ENCODE assay signal across 29 mouse cellular contexts in the genomic region with DNA sequence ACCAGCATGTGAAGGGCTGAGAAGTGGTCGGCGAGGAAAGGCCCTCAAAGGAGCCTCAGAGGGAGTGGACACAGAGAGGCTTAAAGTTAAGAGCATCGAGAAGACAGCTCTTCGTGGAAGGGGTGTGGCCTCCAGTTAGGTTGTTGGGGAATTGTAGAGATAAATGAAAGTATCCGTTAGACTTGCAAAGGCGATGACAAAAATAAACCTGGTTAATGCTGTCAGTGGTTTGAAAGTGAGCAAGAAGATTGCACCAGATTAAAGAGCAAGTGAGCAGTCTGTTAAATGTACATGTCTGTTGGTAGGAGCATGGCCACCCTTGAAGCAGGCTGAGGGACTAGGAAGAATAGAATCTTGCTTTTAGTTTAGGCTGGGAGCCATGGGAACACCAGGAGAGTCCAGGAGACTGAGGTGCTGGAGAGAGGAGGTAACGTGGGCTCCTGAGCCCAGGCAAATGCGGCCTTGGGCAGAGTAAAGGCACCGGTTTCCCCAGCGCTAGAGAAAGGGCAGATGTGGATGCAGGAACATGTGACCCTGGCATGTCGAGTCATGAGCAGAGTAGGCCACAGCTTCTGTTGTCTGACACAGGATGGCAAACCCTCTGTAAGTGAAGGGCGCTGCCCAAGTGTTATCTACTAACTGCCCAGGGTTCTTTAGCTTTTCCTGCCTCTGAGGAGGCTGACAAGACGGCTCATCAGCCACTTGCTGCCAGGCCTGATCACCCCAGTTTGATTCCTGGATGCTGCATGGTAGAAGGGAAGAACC. TPM values are rescaled to one million over a fixed set of nuclear protein-coding genes. Genes with fewer than 3 reads are reported as not detected.
DNase-seq lines count a peak whose midpoint lies in the region; ATAC-seq and TF ChIP-seq lines count a peak whose summit lies in the region.
"Had no signal": no experiment of that assay in that cellular context is flagged by ENCODE, and none has a peak within 500 bp of the region (broad histone marks: within the 10 kb centered on the region; RNA-seq: fewer than 3 reads in every experiment).

No protein-coding gene starts in this region.

- intact Hi-C loops in gastrocnemius, adult 2 months (cut with DNase I) = no loop called here
- intact Hi-C loops in gastrocnemius, postnatal 14 days (cut with DNase I; ENCODE audit: low total_unique reads) = loop anchor here (10.0 kb wide), 1 partner anchor 54 kb away; no protein-coding TSS in a partner anchor
- intact Hi-C loops in heart, postnatal 14 days (cut with DNase I) = no loop called here

- WGBS in heart, embryonic 14.5 days = 47% methylated on average over 13 of the region's 13 CpGs
- 45% methylated on average over 13 of the region's 13 CpGs for WGBS in liver, embryonic 13.5 days (ENCODE audit: insufficient replicate concordance)
- WGBS in kidney, adult 2 months = 88% methylated on average over 13 of the region's 13 CpGs

- peaks cover 31 to 81% of the 10 kb centered on the region in 2 experiments for H3K4me1 ChIP-seq in heart, embryonic 14.5 days (ENCODE audit: control insufficient read depth in 2 of 2, insufficient read depth in 2 of 2, low read length in 2 of 2)
- peaks cover 47% of the 10 kb centered on the region for H3K4me1 ChIP-seq in liver, embryonic 13.5 days (replicated peaks)
- H3K4me1 ChIP-seq in MEL (ENCODE audit: control insufficient read depth in 1 of 2, insufficient read depth in 2 of 2, low read length in 2 of 2) = peaks cover 16 to 39% of the 10 kb centered on the region in 2 experiments
- H3K4me1 ChIP-seq in kidney, adult 2 months (ENCODE audit: control insufficient read depth, insufficient read depth, low read length) = peaks cover 14% of the 10 kb centered on the region

- ATAC-seq in heart, embryonic 14.5 days (ENCODE audit: insufficient number of reproducible peaks, insufficient read depth, low FRiP score, low read depth) = no peak
- no peak for ATAC-seq in liver, embryonic 13.5 days (ENCODE audit: low read depth)
- ATAC-seq: forebrain, embryonic 14.5 days; intestine, postnatal 0 days had no signal

- TF ChIP-seq EP300 in MEL (IDR thresholded peaks at IDR 0.05; ENCODE audit: low read depth in 1 of 2, low read length in 2 of 2) = peak; percentile 33 to 80; a peak in 2 of 4 replicates

- TF ChIP-seq RAD21 in MEL (IDR thresholded peaks at IDR 0.05; ENCODE audit: low read depth, low read length) = no peak

- no peaks in the 10 kb centered on the region for H3K9me3 ChIP-seq in heart, embryonic 14.5 days (ENCODE audit: control insufficient read depth, low read length)
- H3K9me3 ChIP-seq in liver, embryonic 13.5 days (replicated peaks) = no peaks in the 10 kb centered on the region
- no peaks in the 10 kb centered on the region for H3K9me3 ChIP-seq in MEL (replicated peaks; ENCODE audit: insufficient read depth, low read length)
- H3K9me3 ChIP-seq: embryonic facial prominence, embryonic 12.5 days; limb, embryonic 12.5 days; liver, embryonic 15.5 days; lung, embryonic 15.5 days; midbrain, embryonic 10.5 days; neural tube, embryonic 13.5 days had no signal

- no peak for TF ChIP-seq CTCF in gastrocnemius, adult 2 months (IDR thresholded peaks at IDR 0.05)
- no peak for TF ChIP-seq CTCF in MEL (IDR thresholded peaks at IDR 0.05 in 2 of 3, conservative IDR thresholded peaks at IDR 0.05 in 1 of 3; ENCODE audit: control insufficient read depth in 1 of 3, insufficient read depth in 1 of 3, low read depth in 2 of 3, low read length in 3 of 3, poor library complexity in 1 of 3, severe bottlenecking in 1 of 3)
- TF ChIP-seq CTCF in kidney, adult 2 months (conservative IDR thresholded peaks at IDR 0.05; ENCODE audit: insufficient read depth, insufficient read length, low read depth, low read length) = no peak

- no peak overlapping the region for H3K4me3 ChIP-seq in gastrocnemius, adult 2 months
- H3K4me3 ChIP-seq in heart, embryonic 14.5 days (ENCODE audit: control insufficient read depth in 1 of 2, insufficient read depth in 1 of 2, low read depth in 1 of 2, low read length in 2 of 2) = no peak overlapping the region
- H3K4me3 ChIP-seq in liver, embryonic 13.5 days (replicated peaks) = no peak overlapping the region
- peak overlapping the region; percentile 4 to 27 for H3K4me3 ChIP-seq in MEL (ENCODE audit: control insufficient read depth in 1 of 2, insufficient read depth in 1 of 2, low read depth in 2 of 2, low read length in 2 of 2)
- no peak overlapping the region for H3K4me3 ChIP-seq in kidney, adult 2 months (ENCODE audit: insufficient read depth, low read depth, low read length)
- H3K4me3 ChIP-seq: embryonic facial prominence, embryonic 12.5 days; limb, embryonic 12.5 days; liver, embryonic 15.5 days; lung, embryonic 15.5 days; midbrain, embryonic 10.5 days; neural tube, embryonic 13.5 days had no signal

- peaks cover 14% of the 10 kb centered on the region; the same call in 1 of the 2 replicates for H3K36me3 ChIP-seq in heart, embryonic 14.5 days (ENCODE audit: control insufficient read depth, insufficient read depth, low read length)
- 0 out of 2 replicates have a peak, but pooled peaks cover 5% of the 10 kb centered on the region for H3K36me3 ChIP-seq in liver, embryonic 13.5 days
- H3K36me3 ChIP-seq in MEL (ENCODE audit: control insufficient read depth in 1 of 2, insufficient read depth in 2 of 2, low read length in 2 of 2) = peaks cover 0 to 36% of the 10 kb centered on the region in 2 experiments; a peak in 2 of 4 replicates
- no peaks in the 10 kb centered on the region for H3K36me3 ChIP-seq in kidney, adult 2 months (ENCODE audit: control insufficient read depth, insufficient read depth, low read length)
- H3K36me3 ChIP-seq: embryonic facial prominence, embryonic 12.5 days; lung, embryonic 15.5 days; midbrain, embryonic 10.5 days; neural tube, embryonic 13.5 days had no signal

- TF ChIP-seq POLR2A in MEL (IDR thresholded peaks at IDR 0.05; ENCODE audit: control insufficient read depth in 1 of 2, insufficient read depth in 1 of 2, low read depth in 1 of 2, low read length in 2 of 2, poor library complexity in 1 of 2) = no peak
- TF ChIP-seq POLR2A in kidney, adult 2 months (IDR thresholded peaks at IDR 0.05; ENCODE audit: low read depth, low read length) = no peak

- peak overlapping the region; percentile 58; the same call in 1 of the 2 replicates for H3K27ac ChIP-seq in gastrocnemius, adult 2 months
- peak overlapping the region; percentile 52 to 65 for H3K27ac ChIP-seq in heart, embryonic 14.5 days (replicated peaks in 1 of 2; ENCODE audit: control insufficient read depth in 1 of 2, insufficient read depth in 1 of 2, low read depth in 2 of 2, low read length in 2 of 2)
- H3K27ac ChIP-seq in liver, embryonic 13.5 days = peak overlapping the region; percentile 70; the same call in 1 of the 2 replicates
- peak overlapping the region; percentile 75 for H3K27ac ChIP-seq in MEL (ENCODE audit: control insufficient read depth, low read depth, low read length)
- no peak overlapping the region for H3K27ac ChIP-seq in kidney, adult 2 months (ENCODE audit: insufficient read depth, low read depth, low read length)
- H3K27ac ChIP-seq: embryonic facial prominence, embryonic 12.5 days; hindbrain, embryonic 14.5 days; limb, embryonic 12.5 days; liver, embryonic 15.5 days; lung, embryonic 15.5 days; midbrain, embryonic 10.5 days; neural tube, embryonic 13.5 days; stomach, postnatal 0 days had no signal

- H3K4me2 ChIP-seq in heart, embryonic 14.5 days (ENCODE audit: low read length) = peak overlapping the region; percentile 32; the same call in 1 of the 2 replicates
- peak overlapping the region; percentile 20; the same call in 1 of the 2 replicates for H3K4me2 ChIP-seq in liver, embryonic 13.5 days
- H3K4me2 ChIP-seq: embryonic facial prominence, embryonic 12.5 days; hindbrain, embryonic 14.5 days; limb, embryonic 12.5 days; liver, embryonic 15.5 days; lung, embryonic 15.5 days; neural tube, embryonic 13.5 days had no signal

- peaks cover 30% of the 10 kb centered on the region for H3K79me2 ChIP-seq in MEL (ENCODE audit: control insufficient read depth, insufficient read depth, low read length, poor library complexity)

- no peak for DNase-seq in gastrocnemius, adult 2 months
- DNase-seq in gastrocnemius, postnatal 14 days = no peak
- DNase-seq in heart, postnatal 14 days = no peak
- no peak for DNase-seq in liver, embryonic 13.5 days
- no peak for DNase-seq in liver
- DNase-seq in MEL (ENCODE audit: low read depth, low spot score) = peak; percentile 77
- no peak for DNase-seq in kidney, adult 2 months
- DNase-seq: adrenal gland, postnatal 14 days; cerebellum, adult 11 months; cerebellum, adult 9-10 months; cerebellum, postnatal 36 days; embryo, embryonic 11 days; kidney, postnatal 14 days; layer of hippocampus, adult 9-11 months; lung, postnatal 36 days; right cerebral cortex, postnatal 4 days; thymus, adult 18-20 months; thymus, postnatal 25 days had no signal

- peak overlapping the region; percentile 17; the same call in 1 of the 2 replicates for H3K9ac ChIP-seq in heart, embryonic 14.5 days (ENCODE audit: low read length)
- peak overlapping the region; percentile 17; the same call in 1 of the 2 replicates for H3K9ac ChIP-seq in liver, embryonic 13.5 days
- H3K9ac ChIP-seq in MEL (ENCODE audit: control insufficient read depth, low read depth, low read length, poor library complexity, severe bottlenecking) = peak overlapping the region; percentile 32
- H3K9ac ChIP-seq: embryonic facial prominence, embryonic 12.5 days; hindbrain, embryonic 14.5 days; limb, embryonic 12.5 days; liver, embryonic 15.5 days; lung, embryonic 15.5 days; neural tube, embryonic 13.5 days had no signal

- no peaks in the 10 kb centered on the region for H3K27me3 ChIP-seq in heart, embryonic 14.5 days (ENCODE audit: control insufficient read depth, insufficient read depth, low read length)
- no peaks in the 10 kb centered on the region for H3K27me3 ChIP-seq in liver, embryonic 13.5 days
- H3K27me3 ChIP-seq in MEL (ENCODE audit: control insufficient read depth in 1 of 2, insufficient read depth in 2 of 2, low read length in 2 of 2) = no peaks in the 10 kb centered on the region
- no peaks in the 10 kb centered on the region for H3K27me3 ChIP-seq in kidney, adult 2 months (replicated peaks; ENCODE audit: control insufficient read depth, insufficient read depth, low read length)
- H3K27me3 ChIP-seq: embryonic facial prominence, embryonic 12.5 days; limb, embryonic 12.5 days; liver, embryonic 15.5 days; lung, embryonic 15.5 days; neural tube, embryonic 13.5 days had no signal

RNA-seq across cellular contexts. Expression of gene Smim20, which starts 4.2 kb away (rescaled TPM):
- 10 to 100 TPM; 55.5 to 67.5 TPM for total RNA-seq in gastrocnemius, adult 2 months (2021)
- total RNA-seq in gastrocnemius, postnatal 14 days (2021) = 10 to 100 TPM; 75.4 to 80.1 TPM
- 217 and 239 TPM in 2 replicates for polyA plus RNA-seq in heart, embryonic 14.5 days (2014; fragmentation: Nextera tagmentation; extraction: Ambion mirVana)
- total RNA-seq in heart, postnatal 14 days (2021) = 10 to 100 TPM; 80.5 to 80.8 TPM
- polyA plus RNA-seq in liver, embryonic 13.5 days (2015; fragmentation: Nextera tagmentation; extraction: Ambion mirVana) = 42.8 and 47.9 TPM in 2 replicates
- 54.5 and 56.6 TPM in 2 replicates for total RNA-seq in MEL (2012; rRNA removed)
- polyA plus RNA-seq in MEL (2012; ENCODE audit: insufficient read depth in 1 of 2, insufficient read length in 2 of 2, low read depth in 1 of 2, low replicate concordance in 2 of 2, missing spikeins in 1 of 2) = 10 to 100 TPM in 1 of 2 experiments, not detected in 1; 57.7 TPM
- polyA plus RNA-seq in kidney, adult 2 months (2012; rRNA removed) = 99.5 and 103 TPM in 2 replicates

RNA-seq across cellular contexts. Expression of gene Sel1l3, which starts 57.4 kb away (rescaled TPM):
- total RNA-seq in gastrocnemius, adult 2 months (2021) = 10 to 100 TPM; 59.8 to 69.4 TPM
- total RNA-seq in gastrocnemius, postnatal 14 days (2021) = 10 to 100 TPM; 65.3 to 75.4 TPM
- polyA plus RNA-seq in heart, embryonic 14.5 days (2014; fragmentation: Nextera tagmentation; extraction: Ambion mirVana) = 1.5 and 1.7 TPM in 2 replicates
- total RNA-seq in heart, postnatal 14 days (2021) = 1 to 10 TPM; 1.1 to 1.2 TPM
- polyA plus RNA-seq in liver, embryonic 13.5 days (2015; fragmentation: Nextera tagmentation; extraction: Ambion mirVana) = 0.05 and 0.15 TPM in 2 replicates
- total RNA-seq in MEL (2012; rRNA removed) = 0.03 TPM in 1 of 2 replicates, not detected in the other
- polyA plus RNA-seq in MEL (2012; ENCODE audit: insufficient read depth in 1 of 2, insufficient read length in 2 of 2, low read depth in 1 of 2, low replicate concordance in 2 of 2, missing spikeins in 1 of 2) = under 1 TPM in 1 of 2 experiments, not detected in 1; 0.01 TPM
- 28.6 and 31.5 TPM in 2 replicates for polyA plus RNA-seq in kidney, adult 2 months (2012; rRNA removed)

Comparison
In these comparisons a context has a peak if more than half of its experiments do, and no peak if none do; other contexts are left out.
1. H3K4me3 ChIP-seq: peak in MEL (2 of 2); none in gastrocnemius, adult 2 months (single experiment), heart, embryonic 14.5 days (0 of 2), liver, embryonic 13.5 days (single experiment) and kidney, adult 2 months (single experiment).
2. RNA of gene Sel1l3, which starts 57.4 kb away (total RNA-seq): 65.3 to 75.4 TPM in gastrocnemius, postnatal 14 days and 59.8 to 69.4 TPM in gastrocnemius, adult 2 months; 1.1 to 1.2 TPM in heart, postnatal 14 days and 0.03 TPM in MEL; every median in the first group is over 10 times any median in the second.
3. Peak in every context shown above with its lines, with median percentiles within 50 percentile points of each other: H3K9ac ChIP-seq.